Mouse (Mus musculus): ENCODE data around the gene Arpc5l.

GRCm38 (mm10) chr2:39012768-39013279, 7.7 kb downstream of the Arpc5l start:
- no peak for TF ChIP-seq GATA1 (IDR thresholded peaks at IDR 0.05; ENCODE audit: low read length)
- TF ChIP-seq TAL1 (IDR thresholded peaks at IDR 0.05; ENCODE audit: low read length): no peak
